Mouse (Mus musculus): ENCODE results near the gene Hao2.

DNA sequence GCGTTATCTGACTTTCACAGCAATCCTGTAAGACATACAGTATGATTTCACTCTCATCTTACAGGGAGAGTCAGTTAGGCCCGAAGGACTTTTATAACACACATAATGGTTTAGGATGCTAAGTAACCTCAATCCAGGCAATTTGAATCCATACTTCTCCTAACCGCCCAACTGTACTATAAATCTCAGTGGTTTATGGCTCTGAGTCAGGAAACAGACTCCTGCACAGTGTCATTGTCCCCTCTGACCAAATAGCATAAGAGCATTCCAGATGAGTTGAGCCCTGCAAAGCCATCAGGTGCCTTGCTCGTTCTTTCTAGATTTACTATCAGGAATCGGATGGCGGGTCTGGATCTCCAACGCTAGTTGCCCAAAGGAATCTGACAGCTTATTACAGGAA, 41.6 kb upstream of the Hao2 start:
- TF ChIP-seq CTCF (IDR thresholded peaks at IDR 0.05; ENCODE audit: control insufficient read depth, insufficient read depth, insufficient read length) (no peak), CEBPB (IDR thresholded peaks at IDR 0.05; ENCODE audit: low read depth) (no peak), USF1 (IDR thresholded peaks at IDR 0.05; ENCODE audit: low read depth) (no peak), FOSL1 (IDR thresholded peaks at IDR 0.05; ENCODE audit: insufficient read depth, low read length, poor library complexity, severe bottlenecking) (no peak), MYOD1 (IDR thresholded peaks at IDR 0.05; ENCODE audit: control insufficient read depth, insufficient read length, low read depth) (no peak)
